Mouse (Mus musculus): ENCODE data around the gene Dlat. TPM values are rescaled to one million over a fixed set of nuclear protein-coding genes. Genes with fewer than 3 reads are reported as not detected.
"Not testable (repeated sequence)": the region's sequence is repeated elsewhere in the genome, so short reads cannot be mapped to it uniquely, and the experiment has no call there.

Gene Dlat
- polyA plus RNA-seq, 1 experiment from 2014 or later, result 47.7 TPM

DNA sequence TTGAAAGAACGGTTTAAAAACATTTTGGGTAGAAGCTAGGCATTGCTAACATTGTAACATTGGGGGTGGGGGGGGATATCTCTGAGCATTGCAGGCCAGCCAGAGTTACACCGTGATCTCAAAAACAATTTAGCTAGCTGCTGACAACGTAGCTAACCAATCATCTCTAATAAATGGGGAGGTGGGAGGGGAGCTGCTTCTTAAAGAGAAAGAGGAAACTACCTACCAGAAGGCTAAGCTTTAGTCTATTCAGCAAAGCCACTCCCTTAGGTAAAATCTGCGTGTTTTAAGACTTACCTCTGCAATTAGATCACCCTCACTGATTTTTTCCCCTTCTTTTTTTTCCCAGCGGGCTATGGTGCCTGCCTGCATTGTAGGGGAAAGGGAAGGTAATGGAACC, 1.2 kb downstream of the Dlat start:
- peak overlapping the region; percentile 72 for H3K4me2 ChIP-seq
- H3K4me1 ChIP-seq, result peaks cover 14% of the 10 kb centered on the region
- H3K36me3 ChIP-seq, result peaks cover 36% of the 10 kb centered on the region
- ATAC-seq (ENCODE audit: insufficient number of reproducible peaks, low FRiP score, low TSS enrichment, low read depth), result no peak
- no peaks in the 10 kb centered on the region for H3K27me3 ChIP-seq
- 20% methylated on average over 5 of the region's 5 CpGs for WGBS
- no peaks in the 10 kb centered on the region for H3K9me3 ChIP-seq
- peak overlapping the region; percentile 93 for H3K4me3 ChIP-seq
- H3K27ac ChIP-seq, result 0 out of 2 replicates have a peak overlapping the region, but pooled peaks have one; percentile 88
- H3K9ac ChIP-seq, result peak overlapping the region; percentile 82; the same call in 1 of the 2 replicates

DNA sequence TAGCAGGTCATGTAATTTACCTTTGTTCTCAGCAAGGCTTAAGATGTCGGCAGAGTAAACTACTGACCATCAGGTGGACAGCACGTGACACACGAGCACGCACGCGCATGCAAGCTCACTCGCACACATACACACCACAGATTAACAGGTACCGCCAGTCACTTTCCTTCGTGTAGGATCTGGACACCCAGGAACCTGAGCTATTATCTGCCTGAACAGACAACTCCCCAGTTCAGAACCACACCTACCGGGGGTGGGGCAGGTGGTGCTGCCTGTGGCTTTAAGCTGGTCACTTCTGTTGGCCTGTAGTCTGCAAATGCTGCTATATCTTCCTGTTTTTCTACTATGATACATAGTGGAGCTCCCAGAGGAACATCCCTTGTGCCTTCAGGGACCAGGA, 9.1 kb downstream of the Dlat start:
- no peak overlapping the region for H3K27ac ChIP-seq
- no peaks in the 10 kb centered on the region for H3K27me3 ChIP-seq
- ATAC-seq (ENCODE audit: insufficient number of reproducible peaks, low FRiP score, low TSS enrichment, low read depth), result no peak
- no peak overlapping the region for H3K9ac ChIP-seq
- 94% methylated on average over 10 of the region's 10 CpGs for WGBS
- no peak overlapping the region for H3K4me3 ChIP-seq
- no peaks in the 10 kb centered on the region for H3K9me3 ChIP-seq
- no peaks in the 10 kb centered on the region for H3K4me1 ChIP-seq
- H3K36me3 ChIP-seq, result peaks cover 89% of the 10 kb centered on the region
- H3K4me2 ChIP-seq, result no peak overlapping the region

GRCm38 (mm10) chr9:50646826-50647370, 12.7 kb downstream of the Dlat start:
- ATAC-seq (ENCODE audit: insufficient number of reproducible peaks, low FRiP score, low TSS enrichment, low read depth), result no peak
- H3K27me3 ChIP-seq, result no peaks in the 10 kb centered on the region
- no peaks in the 10 kb centered on the region for H3K9me3 ChIP-seq
- H3K4me3 ChIP-seq, result no peak overlapping the region
- no peaks in the 10 kb centered on the region for H3K4me1 ChIP-seq
- H3K9ac ChIP-seq, result no peak overlapping the region
- H3K27ac ChIP-seq, result no peak overlapping the region
- WGBS, result 73% methylated on average over 10 of the region's 10 CpGs
- H3K4me2 ChIP-seq, result no peak overlapping the region
- peaks cover 91% of the 10 kb centered on the region for H3K36me3 ChIP-seq

DNA sequence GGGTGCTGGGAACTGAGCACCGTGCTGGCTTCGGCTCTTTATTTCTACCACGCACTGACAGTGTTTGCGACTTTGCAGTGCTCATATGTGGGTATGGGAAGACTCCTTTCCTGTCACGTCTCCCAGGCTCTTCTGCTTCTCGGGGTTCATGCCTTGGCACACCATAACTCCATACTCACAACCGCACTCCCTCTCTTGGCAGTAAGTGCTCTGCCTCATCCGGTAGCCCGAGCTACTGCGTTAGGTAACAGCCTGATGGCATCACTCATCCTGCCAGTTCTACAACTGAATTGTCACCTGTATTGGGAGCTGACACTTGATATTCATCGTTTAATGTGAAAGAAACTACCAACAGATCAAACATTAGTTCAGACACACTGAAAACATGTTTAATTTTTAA, 25.3 kb downstream of the Dlat start:
- Histone ChIP-seq H3K27ac (no peak overlapping the region), H3K4me3 (no peak overlapping the region), H3K27me3 (no peaks in the 10 kb centered on the region), H3K36me3 (peaks cover 57% of the 10 kb centered on the region), H3K4me2 (no peak overlapping the region), H3K9ac (no peak overlapping the region), H3K9me3 (no peaks in the 10 kb centered on the region), H3K4me1 (no peaks in the 10 kb centered on the region)
- 96% methylated on average over 11 of the region's 11 CpGs for WGBS
- ATAC-seq (ENCODE audit: insufficient number of reproducible peaks, low FRiP score, low TSS enrichment, low read depth), result no peak

GRCm38 (mm10) chr9:50633059-50633458, 26.5 kb downstream of the Dlat start:
- WGBS, result 62% methylated on average over 2 of the region's 2 CpGs
- ATAC-seq (ENCODE audit: insufficient number of reproducible peaks, low FRiP score, low TSS enrichment, low read depth), result no peak
- H3K27ac ChIP-seq, result no peak overlapping the region
- no peaks in the 10 kb centered on the region for H3K9me3 ChIP-seq
- no peak overlapping the region for H3K4me2 ChIP-seq
- H3K4me1 ChIP-seq, result no peaks in the 10 kb centered on the region
- H3K27me3 ChIP-seq, result no peaks in the 10 kb centered on the region
- H3K4me3 ChIP-seq, result no peak overlapping the region
- H3K9ac ChIP-seq, result no peak overlapping the region
- peaks cover 46% of the 10 kb centered on the region for H3K36me3 ChIP-seq

DNA sequence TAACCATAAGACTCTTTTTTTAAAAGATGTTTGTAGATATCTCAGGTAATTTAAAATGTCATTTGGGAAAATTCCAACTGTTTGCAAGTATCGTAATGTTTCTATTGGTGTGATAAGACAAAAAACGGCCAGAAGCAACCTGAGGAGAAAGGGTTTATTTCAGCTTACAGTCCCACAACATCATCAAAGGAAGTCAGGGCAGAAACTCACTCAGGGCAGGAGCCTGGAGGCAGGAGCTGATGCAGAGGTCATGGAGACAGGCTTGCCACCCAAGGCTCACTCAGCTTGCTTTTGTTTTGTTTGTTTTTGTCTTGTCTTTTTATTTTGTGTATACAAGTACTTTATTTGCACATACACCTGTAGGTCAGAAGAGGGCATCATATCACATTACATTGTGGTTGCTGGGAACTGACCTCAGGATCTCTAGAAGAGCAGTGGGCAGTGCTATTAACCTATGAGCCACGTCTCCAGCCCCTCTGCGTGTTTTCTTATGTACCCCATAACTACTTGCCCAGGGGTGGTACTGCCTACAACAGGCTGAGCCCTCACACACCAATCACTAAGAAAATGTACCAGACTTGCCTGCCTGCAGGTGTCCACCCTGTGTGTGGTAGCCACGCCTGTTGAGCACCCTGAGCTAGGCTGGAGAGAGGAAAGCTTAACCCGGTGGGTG, 27.4 kb downstream of the Dlat start:
- ATAC-seq (ENCODE audit: insufficient number of reproducible peaks, low FRiP score, low TSS enrichment, low read depth), result no peak
- WGBS, result 85% methylated on average over 6 of the region's 6 CpGs
- Histone ChIP-seq H3K4me2 (no peak overlapping the region), H3K4me1 (no peaks in the 10 kb centered on the region), H3K4me3 (no peak overlapping the region), H3K9ac (no peak overlapping the region), H3K36me3 (peaks cover 39% of the 10 kb centered on the region), H3K27ac (no peak overlapping the region), H3K9me3 (no peaks in the 10 kb centered on the region), H3K27me3 (no peaks in the 10 kb centered on the region)

DNA sequence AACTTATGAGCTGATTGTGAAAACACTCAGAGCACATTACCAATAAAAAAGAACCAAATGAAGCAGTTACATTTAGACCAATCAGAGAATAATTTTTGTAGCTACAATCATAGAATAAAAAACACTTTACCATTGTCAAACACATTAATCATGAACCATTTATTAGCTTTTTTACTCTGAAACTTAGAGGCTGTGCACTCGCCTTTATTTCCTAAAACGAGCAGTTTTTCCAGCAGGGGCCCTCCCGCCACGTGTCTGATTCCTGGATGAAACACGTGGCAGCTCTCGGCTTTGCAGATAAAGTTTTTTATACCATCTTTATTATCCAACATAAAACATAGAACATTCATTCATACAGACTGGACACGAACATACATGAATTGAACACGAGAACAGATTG, 28.7 kb downstream of the Dlat start:
- not testable (repeated sequence) for H3K9ac ChIP-seq; H3K27me3 ChIP-seq; ATAC-seq (ENCODE audit: insufficient number of reproducible peaks, low FRiP score, low TSS enrichment, low read depth); H3K4me3 ChIP-seq; H3K9me3 ChIP-seq; H3K27ac ChIP-seq; H3K4me2 ChIP-seq; H3K4me1 ChIP-seq
- peaks cover 30% of the 10 kb centered on the region for H3K36me3 ChIP-seq
- 87% methylated on average over 6 of the region's 8 CpGs for WGBS

DNA sequence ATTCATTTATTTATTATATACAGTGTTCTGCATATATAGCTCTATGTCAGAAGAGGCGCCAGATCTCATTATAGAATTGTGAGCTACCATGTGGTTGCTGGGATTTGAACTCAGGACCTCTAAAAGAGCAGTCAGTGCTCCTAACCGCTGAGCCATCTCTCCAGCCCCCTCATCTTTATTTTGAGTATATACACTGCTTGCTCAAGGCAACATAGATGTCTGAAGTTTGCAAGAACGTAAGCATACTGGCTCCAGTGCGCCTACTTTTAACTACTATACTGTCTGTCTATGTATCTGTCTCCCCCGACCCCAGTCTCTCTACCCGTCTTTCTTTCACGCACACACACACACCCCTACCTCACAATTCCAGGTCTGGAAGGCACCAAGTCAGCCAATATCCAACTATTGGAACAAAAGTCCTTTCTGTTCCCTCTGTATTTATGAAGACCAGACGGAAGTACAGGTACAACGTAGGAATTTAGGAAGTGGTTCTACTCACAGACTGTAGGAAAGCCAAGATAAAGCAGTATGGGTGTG, 41.7 kb downstream of the Dlat start:
- 63% methylated on average over 9 of the region's 9 CpGs for WGBS
- peaks cover 11% of the 10 kb centered on the region for H3K4me1 ChIP-seq
- H3K27ac ChIP-seq, result no peak overlapping the region
- H3K4me3 ChIP-seq, result peak overlapping the region; percentile 100
- peak overlapping the region; percentile 59 for H3K4me2 ChIP-seq
- no peak overlapping the region for H3K9ac ChIP-seq
- H3K27me3 ChIP-seq, result no peaks in the 10 kb centered on the region
- H3K9me3 ChIP-seq, result no peaks in the 10 kb centered on the region
- no peak for ATAC-seq (ENCODE audit: insufficient number of reproducible peaks, low FRiP score, low TSS enrichment, low read depth)
- H3K36me3 ChIP-seq, result peaks cover 23% of the 10 kb centered on the region

DNA sequence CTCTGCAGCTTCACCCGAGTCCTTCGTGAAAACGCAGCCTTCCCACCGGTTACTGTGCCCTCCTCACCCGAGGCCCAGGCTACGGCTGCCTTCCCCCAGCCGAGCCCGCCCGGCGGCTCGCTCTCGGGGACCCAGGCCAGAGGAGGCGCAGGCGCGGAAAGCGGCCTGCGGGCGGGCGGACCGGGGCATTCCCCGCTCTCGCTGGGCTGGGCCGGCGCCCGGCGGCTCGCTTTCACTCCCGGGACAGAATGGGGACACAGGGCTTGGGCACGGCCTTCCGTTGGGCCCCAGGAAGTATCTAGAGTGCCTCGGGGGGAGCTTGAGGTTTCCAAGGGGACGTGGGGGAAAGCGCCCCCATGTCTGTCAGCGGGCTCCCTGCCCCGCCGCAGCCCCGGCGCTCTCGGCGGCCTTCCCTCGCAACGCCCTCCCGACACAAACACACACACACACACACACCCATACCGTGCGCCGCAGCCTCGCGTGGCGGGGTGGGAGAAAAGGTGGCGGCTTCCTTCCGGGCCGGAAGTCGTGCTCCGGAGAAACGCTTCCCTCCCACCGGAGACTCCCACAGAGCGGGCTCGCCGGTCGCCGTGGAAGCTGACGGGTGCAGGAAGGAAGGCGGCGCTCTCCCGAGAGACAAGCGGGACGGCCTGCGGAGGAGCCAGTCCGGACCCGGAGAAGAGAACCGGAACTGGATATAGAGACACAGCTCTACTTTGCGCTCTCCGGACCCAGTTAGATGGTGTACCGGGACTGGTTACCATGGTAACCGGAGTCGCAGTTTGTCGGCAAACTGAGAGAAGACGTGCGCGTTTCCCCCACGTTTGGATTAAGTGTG, 42.6 kb downstream of the Dlat start, which contains the start of the genes Pih1d2 and Nkapd1:
Gene Pih1d2, plus strand, starts transcription at position 556 of the 838 bp plus-strand sequence.
Gene Nkapd1, minus strand, starts transcription at position 699 of the 838 bp plus-strand sequence.
- peak within 1 kb of the TSS; percentile 59 for H3K4me2 ChIP-seq
- peak within 1 kb of the TSS; percentile 100 for H3K4me3 ChIP-seq
- WGBS, result under 1% methylated on average over 75 of the region's 81 CpGs

DNA sequence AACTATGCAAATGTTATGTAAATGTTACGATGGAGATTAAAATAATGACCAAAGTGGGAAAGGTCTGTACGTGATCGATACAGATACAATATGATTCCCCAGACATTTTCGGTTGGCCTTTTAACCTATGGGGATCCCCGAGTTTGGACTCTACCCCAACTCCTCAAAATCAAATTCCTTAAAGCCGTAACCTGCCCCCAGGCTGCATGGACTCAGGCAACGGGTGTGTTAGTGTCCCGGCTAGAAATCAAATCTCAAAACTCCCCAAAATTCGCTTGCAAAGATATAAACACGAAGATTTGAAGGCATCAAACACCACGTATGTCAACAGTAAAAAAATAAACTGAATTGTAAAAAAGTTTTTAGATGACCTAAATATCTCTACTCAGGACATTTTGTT, 43.4 kb downstream of the Dlat start:
- Histone ChIP-seq H3K9me3 (no peaks in the 10 kb centered on the region), H3K27me3 (no peaks in the 10 kb centered on the region), H3K27ac (peak overlapping the region; percentile 96; the same call in 1 of the 2 replicates), H3K9ac (peak overlapping the region; percentile 99), H3K4me3 (peak overlapping the region; percentile 100), H3K4me2 (peak overlapping the region; percentile 59), H3K4me1 (peaks cover 11% of the 10 kb centered on the region), H3K36me3 (peaks cover 37% of the 10 kb centered on the region)
- WGBS, result 31% methylated on average over 11 of the region's 11 CpGs
- ATAC-seq (ENCODE audit: insufficient number of reproducible peaks, low FRiP score, low TSS enrichment, low read depth), result no peak

More for the DNA sequence above, 42.6 kb downstream of the Dlat start, which contains the start of the genes Pih1d2 and Nkapd1:
- peak; percentile 90 for ATAC-seq (ENCODE audit: insufficient number of reproducible peaks, low FRiP score, low TSS enrichment, low read depth)
- Histone ChIP-seq H3K36me3 (peaks cover 31% of the 10 kb centered on the region), H3K27me3 (no peaks in the 10 kb centered on the region), H3K27ac (peak within 1 kb of the TSS; percentile 96), H3K9me3 (no peaks in the 10 kb centered on the region), H3K4me1 (peaks cover 11% of the 10 kb centered on the region), H3K9ac (peak within 1 kb of the TSS; percentile 99)

GRCm38 (mm10) chr9:50612115-50612514, 47.5 kb downstream of the Dlat start:
- ATAC-seq (ENCODE audit: insufficient number of reproducible peaks, low FRiP score, low TSS enrichment, low read depth), result no peak
- no peak overlapping the region for H3K9ac ChIP-seq
- peaks cover 72% of the 10 kb centered on the region for H3K36me3 ChIP-seq
- no peaks in the 10 kb centered on the region for H3K9me3 ChIP-seq
- no peaks in the 10 kb centered on the region for H3K27me3 ChIP-seq
- no peak overlapping the region for H3K27ac ChIP-seq
- peaks cover 8% of the 10 kb centered on the region for H3K4me1 ChIP-seq
- WGBS, result 77% methylated on average over 4 of the region's 4 CpGs
- no peak overlapping the region for H3K4me2 ChIP-seq
- H3K4me3 ChIP-seq, result no peak overlapping the region

Measured in limb, embryonic 15.5 days (tissue).